8 mouse cellular contexts compared by ENCODE assay signal in genomic region chrX:74249615-74250014, GRCm38 (mm10). TPM values are rescaled to one million over a fixed set of nuclear protein-coding genes. Genes with fewer than 3 reads are reported as not detected.
DNase-seq lines count a peak whose midpoint lies in the region; ATAC-seq and TF ChIP-seq lines count a peak whose summit lies in the region.

Gene Flna, minus strand, starts transcription at chrX:74249820.

- TF ChIP-seq POLR2A in bone marrow, adult 2 months (IDR thresholded peaks at IDR 0.05; ENCODE audit: borderline replicate concordance, control insufficient read depth, low read depth, low read length) = peak; percentile 37; the same call in 1 of the 2 replicates
- peak; percentile 72 for TF ChIP-seq POLR2A in myocyte (IDR thresholded peaks at IDR 0.05; ENCODE audit: insufficient read length, low read depth)

- H3K4me1 ChIP-seq in bone marrow, adult 2 months (ENCODE audit: control insufficient read depth, insufficient read depth, low read length) = no peaks in the 10 kb centered on the region
- 0 out of 2 replicates have a peak, but pooled peaks cover 4% of the 10 kb centered on the region for H3K4me1 ChIP-seq in heart, embryonic 13.5 days
- H3K4me1 ChIP-seq in kidney, embryonic 16.5 days (ENCODE audit: insufficient read depth, low read length) = no peaks in the 10 kb centered on the region
- peaks cover 29% of the 10 kb centered on the region for H3K4me1 ChIP-seq in liver, embryonic 12.5 days
- H3K4me1 ChIP-seq in stomach, embryonic 15.5 days = no peaks in the 10 kb centered on the region

- H3K4me2 ChIP-seq in heart, embryonic 13.5 days = peak within 1 kb of the TSS; percentile 75
- H3K4me2 ChIP-seq in kidney, embryonic 16.5 days (replicated peaks; ENCODE audit: low read depth, low read length) = peak within 1 kb of the TSS; percentile 58
- peak within 1 kb of the TSS; percentile 72 for H3K4me2 ChIP-seq in liver, embryonic 12.5 days
- peak within 1 kb of the TSS; percentile 90 for H3K4me2 ChIP-seq in myocyte (ENCODE audit: low read depth)
- peak within 1 kb of the TSS; percentile 61 for H3K4me2 ChIP-seq in stomach, embryonic 15.5 days

- H3K9ac ChIP-seq in heart, embryonic 13.5 days = peak within 1 kb of the TSS; percentile 80
- H3K9ac ChIP-seq in kidney, embryonic 16.5 days (replicated peaks; ENCODE audit: low read length) = peak within 1 kb of the TSS; percentile 69
- H3K9ac ChIP-seq in liver, embryonic 12.5 days = peak within 1 kb of the TSS; percentile 59
- H3K9ac ChIP-seq in stomach, embryonic 15.5 days = 0 out of 2 replicates have a peak within 1 kb of the TSS, but pooled peaks have one; percentile 16

- 24% methylated on average over 34 of the region's 38 CpGs for WGBS in bone marrow, adult 2 months
- WGBS in heart, embryonic 13.5 days = 9% methylated on average over 38 of the region's 38 CpGs
- WGBS in kidney, embryonic 16.5 days = 21% methylated on average over 34 of the region's 38 CpGs
- 7% methylated on average over 37 of the region's 38 CpGs for WGBS in liver, embryonic 12.5 days (ENCODE audit: insufficient replicate concordance)
- 24% methylated on average over 37 of the region's 38 CpGs for WGBS in stomach, embryonic 15.5 days

- H3K36me3 ChIP-seq in heart, embryonic 13.5 days = no peaks in the 10 kb centered on the region
- H3K36me3 ChIP-seq in kidney, embryonic 16.5 days (ENCODE audit: insufficient read depth, low read length) = no peaks in the 10 kb centered on the region
- no peaks in the 10 kb centered on the region for H3K36me3 ChIP-seq in liver, embryonic 12.5 days
- no peaks in the 10 kb centered on the region for H3K36me3 ChIP-seq in myocyte (ENCODE audit: control insufficient read depth, insufficient read depth)
- no peaks in the 10 kb centered on the region for H3K36me3 ChIP-seq in stomach, embryonic 15.5 days

- H3K79me2 ChIP-seq in myocyte (ENCODE audit: control insufficient read depth, insufficient read depth) = peaks cover 23% of the 10 kb centered on the region

- H3K27me3 ChIP-seq in heart, embryonic 13.5 days (replicated peaks) = no peaks in the 10 kb centered on the region
- no peaks in the 10 kb centered on the region; the same call in 1 of the 2 replicates for H3K27me3 ChIP-seq in kidney, embryonic 16.5 days (ENCODE audit: insufficient read depth, low read length)
- H3K27me3 ChIP-seq in liver, embryonic 12.5 days (replicated peaks) = peaks cover 19% of the 10 kb centered on the region
- H3K27me3 ChIP-seq in myocyte (ENCODE audit: control insufficient read depth, insufficient read depth, insufficient read length) = no peaks in the 10 kb centered on the region
- no peaks in the 10 kb centered on the region for H3K27me3 ChIP-seq in stomach, embryonic 15.5 days (replicated peaks)

- no peak within 1 kb of the TSS for H3ac ChIP-seq in myocyte (ENCODE audit: control insufficient read depth, insufficient read length)

- peak within 1 kb of the TSS; percentile 63 for H3K4me3 ChIP-seq in bone marrow, adult 2 months (replicated peaks; ENCODE audit: control insufficient read depth, low read depth, low read length)
- peak within 1 kb of the TSS; percentile 66 for H3K4me3 ChIP-seq in heart, embryonic 13.5 days
- peak within 1 kb of the TSS; percentile 51 for H3K4me3 ChIP-seq in kidney, embryonic 16.5 days (ENCODE audit: low read length)
- H3K4me3 ChIP-seq in liver, embryonic 12.5 days = peak within 1 kb of the TSS; percentile 46
- H3K4me3 ChIP-seq in myocyte = peak within 1 kb of the TSS; percentile 96
- H3K4me3 ChIP-seq in stomach, embryonic 15.5 days (replicated peaks) = peak within 1 kb of the TSS; percentile 42

- DNase-seq in CD4-positive helper T cell, adult 2 months (ENCODE audit: low read depth, low spot score) = peak; percentile 78

- no peak for ATAC-seq in erythroid progenitor cell, adult 5-6 weeks (replicated peaks; ENCODE audit: low FRiP score, poor library complexity, severe bottlenecking)
- ATAC-seq in heart, embryonic 13.5 days (ENCODE audit: extremely low read depth, insufficient number of reproducible peaks, low FRiP score, low TSS enrichment) = no peak
- ATAC-seq in kidney, embryonic 16.5 days (ENCODE audit: low FRiP score, low TSS enrichment) = no peak
- no peak for ATAC-seq in liver, embryonic 12.5 days
- no peak for ATAC-seq in stomach, embryonic 15.5 days (ENCODE audit: insufficient read depth, low FRiP score, low read depth)

- H3K9me3 ChIP-seq in heart, embryonic 13.5 days = no peaks in the 10 kb centered on the region
- no peaks in the 10 kb centered on the region for H3K9me3 ChIP-seq in kidney, embryonic 16.5 days (ENCODE audit: low read length)
- H3K9me3 ChIP-seq in liver, embryonic 12.5 days (replicated peaks) = no peaks in the 10 kb centered on the region
- H3K9me3 ChIP-seq in stomach, embryonic 15.5 days = no peaks in the 10 kb centered on the region

- TF ChIP-seq CTCF in bone marrow, adult 2 months (IDR thresholded peaks at IDR 0.05; ENCODE audit: control insufficient read depth, insufficient read depth, low read length) = peak; percentile 34; the same call in 1 of the 2 replicates

- peak within 1 kb of the TSS; percentile 64 for H3K27ac ChIP-seq in bone marrow, adult 2 months (ENCODE audit: control insufficient read depth, insufficient read depth, low read depth, low read length, poor library complexity)
- peak within 1 kb of the TSS; percentile 84 for H3K27ac ChIP-seq in heart, embryonic 13.5 days (replicated peaks)
- H3K27ac ChIP-seq in kidney, embryonic 16.5 days (ENCODE audit: low read length) = peak within 1 kb of the TSS; percentile 76
- H3K27ac ChIP-seq in liver, embryonic 12.5 days = no peak within 1 kb of the TSS
- peak within 1 kb of the TSS; percentile 82 for H3K27ac ChIP-seq in stomach, embryonic 15.5 days

TF ChIP-seq in myocyte, 11 proteins besides CTCF, POLR2A, EP300 and RAD21:
- TF ChIP-seq CEBPB (IDR thresholded peaks at IDR 0.05; ENCODE audit: insufficient read depth, poor library complexity, severe bottlenecking) (no peak), SRF (IDR thresholded peaks at IDR 0.05; ENCODE audit: control insufficient read depth, insufficient read length, low read depth) (peak; percentile 51), MYOG (IDR thresholded peaks at IDR 0.05; ENCODE audit: control insufficient read depth in 1 of 3, insufficient read depth in 1 of 3, insufficient read length in 2 of 3, low read depth in 2 of 3) (peak in 1 of 3 experiments; percentile 60), TCF3 (IDR thresholded peaks at IDR 0.05; ENCODE audit: insufficient read length, low read depth) (no peak), REST (IDR thresholded peaks at IDR 0.05; ENCODE audit: insufficient read depth, insufficient read length) (no peak), MYOD1 (IDR thresholded peaks at IDR 0.05; ENCODE audit: control insufficient read depth in 1 of 3, insufficient read length in 2 of 3, low read depth in 2 of 3) (peak in 1 of 3 experiments; percentile 44), POLR2AphosphoS2 (IDR thresholded peaks at IDR 0.05; ENCODE audit: insufficient read length, low read depth) (peak; percentile 17), TCF12 (IDR thresholded peaks at IDR 0.05; ENCODE audit: insufficient read depth, poor library complexity, severe bottlenecking) (no peak)

RNA-seq across cellular contexts. Expression of gene Flna, which starts in this region (rescaled TPM):
- polyA plus RNA-seq in bone marrow, adult 2 months (2011; ENCODE audit: insufficient read depth, insufficient read length, low replicate concordance, missing spikeins) = 140 and 356 TPM in 2 replicates
- total RNA-seq in erythroid progenitor cell, adult 5-6 weeks (2015; ENCODE audit: low replicate concordance) = 103 and 114 TPM in 2 replicates
- total RNA-seq in erythroid progenitor cell, adult 5-6 weeks (2017; ENCODE audit: low replicate concordance) = 122 and 133 TPM in 2 replicates
- polyA plus RNA-seq in heart, embryonic 13.5 days (2015; fragmentation: Nextera tagmentation; extraction: Ambion mirVana) = 136 and 154 TPM in 2 replicates
- polyA plus RNA-seq in kidney, embryonic 16.5 days (2015; fragmentation: Nextera tagmentation; extraction: Ambion mirVana) = 331 and 364 TPM in 2 replicates
- polyA plus RNA-seq in liver, embryonic 12.5 days (2016; fragmentation: Nextera tagmentation; extraction: Ambion mirVana) = 79.2 and 80.1 TPM in 2 replicates
- 545 TPM for polyA plus RNA-seq in myocyte (2012; fragmentation: generic; extraction: Trizol)
- polyA plus RNA-seq in stomach, embryonic 15.5 days (2015; fragmentation: Nextera tagmentation; extraction: Ambion mirVana) = 346 and 386 TPM in 2 replicates

Comparison
In these comparisons a context has a peak if more than half of its experiments do, and no peak if none do; other contexts are left out.
1. H3K4me3 ChIP-seq: peak in every context shown above with its lines; median percentile 96 in myocyte; 66 in heart, embryonic 13.5 days; 63 in bone marrow, adult 2 months; 51 in kidney, embryonic 16.5 days; 46 in liver, embryonic 12.5 days; 42 in stomach, embryonic 15.5 days.
2. H3K9ac ChIP-seq: peak in every context shown above with its lines; median percentile 80 in heart, embryonic 13.5 days; 69 in kidney, embryonic 16.5 days; 59 in liver, embryonic 12.5 days; 16 in stomach, embryonic 15.5 days.